Comparison of ENCODE assay signal across 15 mouse cellular contexts in the genomic region with DNA sequence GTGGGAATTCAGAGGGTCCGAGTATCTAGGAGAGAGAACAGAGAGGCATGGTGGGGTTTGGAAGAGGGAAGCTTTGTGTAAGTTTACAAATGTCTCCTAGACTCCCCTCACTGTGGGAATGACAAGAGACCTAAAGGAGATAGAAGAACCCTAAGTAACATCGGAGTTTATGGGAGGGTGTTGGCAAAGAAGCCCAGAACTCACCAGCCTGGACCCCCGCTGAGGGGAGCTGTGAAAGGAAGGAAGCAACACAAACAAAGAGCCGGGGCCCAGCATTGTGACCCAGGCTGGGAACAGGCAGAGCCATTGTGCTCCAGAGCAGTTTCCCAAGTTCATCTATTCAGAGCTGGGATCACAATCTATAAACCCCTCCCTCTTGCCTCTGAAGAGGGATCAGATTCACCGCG. TPM values are rescaled to one million over a fixed set of nuclear protein-coding genes. Genes with fewer than 3 reads are reported as not detected.
DNase-seq lines count a peak whose midpoint lies in the region; ATAC-seq and TF ChIP-seq lines count a peak whose summit lies in the region.
"Had no signal": no experiment of that assay in that cellular context is flagged by ENCODE, and none has a peak within 500 bp of the region (broad histone marks: within the 10 kb centered on the region; RNA-seq: fewer than 3 reads in every experiment).

No protein-coding gene starts in this region.

- peak; percentile 55 for ATAC-seq in forebrain, postnatal 0 days
- ATAC-seq in midbrain, embryonic 13.5 days, result peak; percentile 65

- intact Hi-C loops in heart, postnatal 14 days (cut with DNase I), result no loop called here

- peak; percentile 21 for DNase-seq in lung, postnatal 10 days
- no peak for DNase-seq in lung, postnatal 14 days
- no peak for DNase-seq in forebrain, postnatal 0 days
- no peak for DNase-seq in heart, adult 18-20 months
- DNase-seq in heart, postnatal 14 days, result no peak
- DNase-seq in layer of hippocampus, adult 2 months (ENCODE audit: low spot score in 2 of 2), result no peak
- DNase-seq in cerebellum, adult 9-10 months, result no peak
- DNase-seq: adrenal gland, adult 8-10 months; heart, adult 11 months; heart, postnatal 36 days; kidney, adult 9 months; lung, adult 18-20 months; right cerebral cortex, adult 18-20 months had no signal

- no peaks in the 10 kb centered on the region for H3K9me3 ChIP-seq in forebrain, postnatal 0 days (ENCODE audit: low read length)
- H3K9me3 ChIP-seq in midbrain, embryonic 13.5 days, result no peaks in the 10 kb centered on the region
- H3K9me3 ChIP-seq: limb, embryonic 12.5 days had no signal

- H3K27ac ChIP-seq in forebrain, postnatal 0 days (ENCODE audit: low read depth, low read length), result no peak overlapping the region
- H3K27ac ChIP-seq in midbrain, embryonic 13.5 days, result no peak overlapping the region
- H3K27ac ChIP-seq in layer of hippocampus, adult 2 months, result no peak overlapping the region
- H3K27ac ChIP-seq: limb, embryonic 12.5 days had no signal

- no peak overlapping the region for H3K4me2 ChIP-seq in forebrain, postnatal 0 days (ENCODE audit: low read depth)
- H3K4me2 ChIP-seq in midbrain, embryonic 13.5 days (replicated peaks), result no peak overlapping the region
- H3K4me2 ChIP-seq: limb, embryonic 12.5 days had no signal

- H3K9ac ChIP-seq in forebrain, postnatal 0 days, result no peak overlapping the region
- no peak overlapping the region for H3K9ac ChIP-seq in midbrain, embryonic 13.5 days (replicated peaks)
- H3K9ac ChIP-seq: limb, embryonic 12.5 days had no signal

- no peaks in the 10 kb centered on the region for H3K36me3 ChIP-seq in forebrain, postnatal 0 days (ENCODE audit: insufficient read depth)
- no peaks in the 10 kb centered on the region for H3K36me3 ChIP-seq in midbrain, embryonic 13.5 days
- H3K36me3 ChIP-seq: limb, embryonic 12.5 days had no signal

- no peaks in the 10 kb centered on the region for H3K27me3 ChIP-seq in forebrain, postnatal 0 days (ENCODE audit: insufficient read depth, low read length)
- no peaks in the 10 kb centered on the region for H3K27me3 ChIP-seq in midbrain, embryonic 13.5 days
- H3K27me3 ChIP-seq: limb, embryonic 12.5 days had no signal

- no peak for TF ChIP-seq CTCF in forebrain, postnatal 0 days (IDR thresholded peaks at IDR 0.05; ENCODE audit: low read depth)
- no peak for TF ChIP-seq CTCF in layer of hippocampus, adult 2 months (conservative IDR thresholded peaks at IDR 0.05)

- WGBS in forebrain, postnatal 0 days, result 15% methylated on average over 6 of the region's 6 CpGs
- WGBS in midbrain, embryonic 13.5 days, result 17% methylated on average over 6 of the region's 6 CpGs

- no peak overlapping the region for H3K4me3 ChIP-seq in forebrain, postnatal 0 days (ENCODE audit: low read depth, low read length)
- no peak overlapping the region for H3K4me3 ChIP-seq in midbrain, embryonic 13.5 days (replicated peaks)
- no peak overlapping the region for H3K4me3 ChIP-seq in layer of hippocampus, adult 2 months
- H3K4me3 ChIP-seq: limb, embryonic 12.5 days had no signal

- no peaks in the 10 kb centered on the region for H3K4me1 ChIP-seq in forebrain, postnatal 0 days (ENCODE audit: insufficient read depth)
- peaks cover 14% of the 10 kb centered on the region for H3K4me1 ChIP-seq in midbrain, embryonic 13.5 days (replicated peaks)

RNA-seq across cellular contexts. Expression of a gene that starts 25.3 kb away (rescaled TPM):
- total RNA-seq in forebrain, postnatal 0 days (2014; rRNA removed), result 5.1 and 13.5 TPM in 2 replicates
- polyA plus RNA-seq in forebrain, postnatal 0 days (2015; fragmentation: Nextera tagmentation; extraction: Ambion mirVana), result 2.7 and 3.5 TPM in 2 replicates
- polyA plus RNA-seq in midbrain, embryonic 13.5 days (2015; fragmentation: Nextera tagmentation; extraction: Ambion mirVana), result 3.4 and 3.5 TPM in 2 replicates
- 10 to 100 TPM in 1 of 2 experiments, 1 to 10 TPM in 1; 8.0 to 11.8 TPM for total RNA-seq in heart, adult 18-20 months (2021)
- 10 to 100 TPM; 16.0 to 19.2 TPM for total RNA-seq in heart, postnatal 14 days (2021)
- 1 to 10 TPM; 6.9 to 9.0 TPM for total RNA-seq in layer of hippocampus, adult 2 months (2021)
